Mouse (Mus musculus) embryonic facial prominence, embryonic 14.5 days (tissue): ENCODE data around the gene Gm28053. TPM values are rescaled to one million over a fixed set of nuclear protein-coding genes. Genes with fewer than 3 reads are reported as not detected.

Experiments used
- ATAC-seq: fragments of 200-750 bp; cut with Nextera tagmentation; 2 replicates; pipeline ENCODE4 v1.8.0; 2017; ENCODE audit warnings: low read depth, moderate number of reproducible peaks, moderate TSS enrichment
- DNase-seq: peaks from one replicate; pipeline ENCODE4 v3.0.0-alpha.2; 2015; ENCODE audit warnings: low spot score
- H3K27ac ChIP-seq: fragments of 300-500 bp; sonication (generic); replicated peaks from 2 replicates; pipeline ENCODE4 v1.5.1; 2014; ENCODE audit warnings: low read depth, mild to moderate bottlenecking, low read length, moderate library complexity
- H3K27me3 ChIP-seq: fragments of 300-500 bp; sonication (generic); replicated peaks from 2 replicates; pipeline ENCODE4 v1.6.1; 2014; ENCODE audit warnings: low read length; ENCODE audit not compliant: control insufficient read depth, insufficient read depth
- H3K36me3 ChIP-seq: fragments of 300-500 bp; sonication (generic); 2 replicates; pipeline ENCODE4 v1.6.1; 2014; ENCODE audit warnings: low read length, mixed read lengths; ENCODE audit not compliant: control insufficient read depth, insufficient read depth
- H3K4me1 ChIP-seq: fragments of 300-500 bp; sonication (generic); 2 replicates; pipeline ENCODE4 v1.6.1; 2014; ENCODE audit warnings: antibody characterized with exemption, low read length; ENCODE audit not compliant: control insufficient read depth, insufficient read depth
- H3K4me2 ChIP-seq: fragments of 300-500 bp; sonication (generic); 2 replicates; pipeline ENCODE4 v1.6.1; 2014; ENCODE audit warnings: low read depth, mild to moderate bottlenecking, low read length, moderate library complexity, mixed read lengths
- H3K4me3 ChIP-seq: fragments of 300-500 bp; sonication (generic); 2 replicates; pipeline ENCODE4 v1.5.1; 2014; ENCODE audit warnings: low read depth, mild to moderate bottlenecking, low read length
- H3K9ac ChIP-seq: fragments of 300-500 bp; sonication (generic); 2 replicates; pipeline ENCODE4 v1.6.1; 2014; ENCODE audit warnings: low read depth, mild to moderate bottlenecking, low read length, moderate library complexity, mixed read lengths
- H3K9me3 ChIP-seq: fragments of 300-500 bp; sonication (generic); 2 replicates; pipeline ENCODE4 v1.6.1; 2016; ENCODE audit warnings: low read length; ENCODE audit not compliant: control insufficient read depth
- WGBS: fragments of 180-500 bp; shearing (Covaris S2); extraction: QIAGEN DNeasy Blood & Tissue Kit; methylation state at CpG from one replicate; pipeline ENCODE4 v1.1.7; 2014; 5-methylcytosine and 5-hydroxymethylcytosine counted together
- polyA plus RNA-seq: library from polyadenylated mRNA; unstranded; fragments of >200 nt; fragmentation: Nextera tagmentation; extraction: Ambion mirVana; gene quantifications from 2 replicates; pipeline ENCODE4 v1.2.1, GENCODE M21; 2014

Gm28053 gene
- polyA plus RNA-seq, 1 experiment from 2014 or later = not detected

GRCm38 (mm10) chr6:48727761-48728160 is 9.4 kb downstream of the Gm28053 start:
- Histone ChIP-seq H3K4me3 (no peak overlapping the region), H3K9ac (no peak overlapping the region), H3K4me1 (no peaks in the 10 kb centered on the region; the same call in 1 of the 2 replicates), H3K9me3 (no peaks in the 10 kb centered on the region), H3K27ac (no peak overlapping the region), H3K4me2 (no peak overlapping the region), H3K27me3 (no peaks in the 10 kb centered on the region), H3K36me3 (no peaks in the 10 kb centered on the region)
- DNase-seq (no peak), ATAC-seq (no peak)
- WGBS = 90% methylated on average over 5 of the region's 5 CpGs

- DNase-seq = no peak
- no peak overlapping the region for H3K4me2 ChIP-seq
- H3K27ac ChIP-seq = no peak overlapping the region
- 42% methylated on average over 8 of the region's 8 CpGs for WGBS
- H3K36me3 ChIP-seq = no peaks in the 10 kb centered on the region
- no peaks in the 10 kb centered on the region for H3K4me1 ChIP-seq
- H3K4me3 ChIP-seq = no peak overlapping the region
- no peaks in the 10 kb centered on the region for H3K9me3 ChIP-seq
- H3K9ac ChIP-seq = no peak overlapping the region
- no peak for ATAC-seq
- H3K27me3 ChIP-seq = no peaks in the 10 kb centered on the region
Measured at GRCm38 (mm10) chr6:48732864-48733304, 14.5 kb downstream of the Gm28053 start.

GRCm38 (mm10) chr6:48733660-48734059 is 15.3 kb downstream of the Gm28053 start:
- H3K27ac ChIP-seq = no peak overlapping the region
- DNase-seq = no peak
- no peak overlapping the region for H3K9ac ChIP-seq
- no peaks in the 10 kb centered on the region for H3K36me3 ChIP-seq
- H3K4me2 ChIP-seq = no peak overlapping the region
- 91% methylated on average over 1 of the region's 1 CpGs for WGBS
- ATAC-seq = no peak
- no peaks in the 10 kb centered on the region for H3K27me3 ChIP-seq
- no peak overlapping the region for H3K4me3 ChIP-seq
- no peaks in the 10 kb centered on the region for H3K9me3 ChIP-seq
- no peaks in the 10 kb centered on the region for H3K4me1 ChIP-seq

GRCm38 (mm10) chr6:48737053-48737452 is 18.6 kb downstream of the Gm28053 start:
- H3K27me3 ChIP-seq = peaks cover 10% of the 10 kb centered on the region
- DNase-seq = no peak
- H3K4me2 ChIP-seq = no peak overlapping the region
- H3K9me3 ChIP-seq = no peaks in the 10 kb centered on the region
- no peak overlapping the region for H3K27ac ChIP-seq
- H3K9ac ChIP-seq = no peak overlapping the region
- WGBS = 72% methylated on average over 2 of the region's 2 CpGs
- H3K36me3 ChIP-seq = no peaks in the 10 kb centered on the region
- no peak overlapping the region for H3K4me3 ChIP-seq
- ATAC-seq = no peak
- H3K4me1 ChIP-seq = no peaks in the 10 kb centered on the region

- 90% methylated on average over 5 of the region's 5 CpGs for WGBS
Measured at GRCm38 (mm10) chr6:48737688-48738087, 19.3 kb downstream of the Gm28053 start.

GRCm38 (mm10) chr6:48738961-48739779 is 20.8 kb downstream of the Gm28053 start, which contains the start of gene Gimap1:
TSS of gene Gimap1 (plus strand) at chr6:48739054.
- ATAC-seq (no peak), DNase-seq (no peak)
- Histone ChIP-seq H3K27me3 (peaks cover 30% of the 10 kb centered on the region), H3K9ac (no peak within 1 kb of the TSS), H3K4me3 (no peak within 1 kb of the TSS), H3K36me3 (no peaks in the 10 kb centered on the region), H3K4me1 (0 out of 2 replicates have a peak, but pooled peaks cover 5% of the 10 kb centered on the region), H3K9me3 (no peaks in the 10 kb centered on the region), H3K4me2 (no peak within 1 kb of the TSS), H3K27ac (no peak within 1 kb of the TSS)
- 71% methylated on average over 15 of the region's 15 CpGs for WGBS

More at GRCm38 (mm10) chr6:48737688-48738087, 19.3 kb downstream of the Gm28053 start:
- no peaks in the 10 kb centered on the region for H3K36me3 ChIP-seq
- peaks cover 17% of the 10 kb centered on the region for H3K27me3 ChIP-seq
- H3K4me3 ChIP-seq = no peak overlapping the region
- DNase-seq (no peak), ATAC-seq (no peak)
- 0 out of 2 replicates have a peak, but pooled peaks cover under 1% of the 10 kb centered on the region for H3K4me1 ChIP-seq
- H3K4me2 ChIP-seq = no peak overlapping the region
- H3K27ac ChIP-seq = no peak overlapping the region
- no peak overlapping the region for H3K9ac ChIP-seq
- H3K9me3 ChIP-seq = no peaks in the 10 kb centered on the region

- DNase-seq (no peak), ATAC-seq (no peak)
- 84% methylated on average over 3 of the region's 3 CpGs for WGBS
- Histone ChIP-seq H3K4me1 (0 out of 2 replicates have a peak, but pooled peaks cover 5% of the 10 kb centered on the region), H3K4me3 (no peak overlapping the region), H3K27ac (no peak overlapping the region), H3K9ac (no peak overlapping the region), H3K27me3 (peaks cover 31% of the 10 kb centered on the region), H3K9me3 (no peaks in the 10 kb centered on the region), H3K36me3 (no peaks in the 10 kb centered on the region), H3K4me2 (no peak overlapping the region)
Measured at GRCm38 (mm10) chr6:48739780-48740055, 21.3 kb downstream of the Gm28053 start.

- WGBS = 68% methylated on average over 3 of the region's 3 CpGs
- DNase-seq (no peak), ATAC-seq (no peak)
- Histone ChIP-seq H3K27ac (no peak overlapping the region), H3K4me2 (no peak overlapping the region), H3K9ac (no peak overlapping the region), H3K4me1 (0 out of 2 replicates have a peak, but pooled peaks cover 5% of the 10 kb centered on the region), H3K4me3 (no peak overlapping the region), H3K9me3 (no peaks in the 10 kb centered on the region), H3K36me3 (no peaks in the 10 kb centered on the region), H3K27me3 (peaks cover 37% of the 10 kb centered on the region)
Measured at GRCm38 (mm10) chr6:48740501-48741169, 22.2 kb downstream of the Gm28053 start.
